ENCODE assay signal across 11 mouse cellular contexts in genomic region chr11:108221124-108221835, GRCm38 (mm10).
A peak's percentile ranks its signal among the peaks of the same experiment; 100 is the strongest.
DNase-seq lines count a peak whose midpoint lies in the region; ATAC-seq lines count a peak whose summit lies in the region.
"Had no signal": no experiment of that assay in that cellular context is flagged by ENCODE, and none has a peak within 500 bp of the region (broad histone marks: within the 10 kb centered on the region; RNA-seq: fewer than 3 reads in every experiment).

No protein-coding gene starts in this region.

- no peak overlapping the region for H3K9ac ChIP-seq in lung, embryonic 15.5 days
- H3K9ac ChIP-seq: liver, embryonic 13.5 days; neural tube, embryonic 13.5 days had no signal

- peaks cover 52% of the 10 kb centered on the region for H3K4me1 ChIP-seq in lung, embryonic 15.5 days

- peak overlapping the region; percentile 42 for H3K27ac ChIP-seq in lung, embryonic 15.5 days
- H3K27ac ChIP-seq: liver, embryonic 13.5 days; neural tube, embryonic 13.5 days had no signal

- 53% methylated on average over 13 of the region's 13 CpGs for WGBS in lung, embryonic 15.5 days

- H3K27me3 ChIP-seq in lung, embryonic 15.5 days: no peaks in the 10 kb centered on the region
- H3K27me3 ChIP-seq: liver, embryonic 13.5 days; neural tube, embryonic 13.5 days had no signal

- DNase-seq in cerebellum, adult 9-10 months: peak; percentile 22
- no peak for DNase-seq in cerebellum, adult 9-11 months
- no peak for DNase-seq in lung, postnatal 4 days
- peak; percentile 80 for DNase-seq in layer of hippocampus, adult 9-11 months
- peak; percentile 57 for DNase-seq in right cerebral cortex, postnatal 25 days
- DNase-seq in spleen, adult 12 weeks (ENCODE audit: low spot score): no peak
- DNase-seq in spleen, postnatal 10 days (ENCODE audit: low spot score in 2 of 2): no peak
- DNase-seq: liver, embryonic 13.5 days; thymus, adult 2 months had no signal

- ATAC-seq in lung, embryonic 15.5 days (ENCODE audit: borderline replicate concordance, extremely low read depth, low FRiP score, low TSS enrichment): peak; percentile 72; the same call in 1 of the 2 replicates

- no peak overlapping the region for H3K4me2 ChIP-seq in lung, embryonic 15.5 days
- H3K4me2 ChIP-seq: liver, embryonic 13.5 days; neural tube, embryonic 13.5 days had no signal

- no peaks in the 10 kb centered on the region for H3K36me3 ChIP-seq in lung, embryonic 15.5 days
- H3K36me3 ChIP-seq: liver, embryonic 13.5 days; neural tube, embryonic 13.5 days had no signal

- H3K4me3 ChIP-seq in lung, embryonic 15.5 days: no peak overlapping the region
- H3K4me3 ChIP-seq: liver, embryonic 13.5 days; neural tube, embryonic 13.5 days had no signal

- H3K9me3 ChIP-seq in lung, embryonic 15.5 days: no peaks in the 10 kb centered on the region
- H3K9me3 ChIP-seq: liver, embryonic 13.5 days; neural tube, embryonic 13.5 days had no signal

Comparison
In these comparisons a context has a peak if more than half of its experiments do, and no peak if none do; other contexts are left out.
1. DNase-seq: peak in cerebellum, adult 9-10 months (single experiment), layer of hippocampus, adult 9-11 months (single experiment) and right cerebral cortex, postnatal 25 days (single experiment); none in cerebellum, adult 9-11 months (single experiment), lung, postnatal 4 days (0 of 2), spleen, adult 12 weeks (single experiment) and spleen, postnatal 10 days (0 of 2).